ENCODE assay signal across 11 mouse cellular contexts in genomic region chr16:55515228-55515696, GRCm38 (mm10).
A peak's percentile ranks its signal among the peaks of the same experiment; 100 is the strongest.
DNase-seq lines count a peak whose midpoint lies in the region; ATAC-seq and TF ChIP-seq lines count a peak whose summit lies in the region.
"Had no signal": no experiment of that assay in that cellular context is flagged by ENCODE, and none has a peak within 500 bp of the region (broad histone marks: within the 10 kb centered on the region; RNA-seq: fewer than 3 reads in every experiment).

No protein-coding gene starts in this region.

- no peak for TF ChIP-seq EP300 in lung, postnatal 0 days (IDR thresholded peaks at IDR 0.05)

- DNase-seq in heart, postnatal 4 days: no peak
- no peak for DNase-seq in embryonic facial prominence, embryonic 10.5 days (ENCODE audit: low spot score)
- peak; percentile 45 for DNase-seq in hindbrain, embryonic 11.5 days (ENCODE audit: low spot score)
- no peak for DNase-seq in thymus, postnatal 25 days
- no peak for DNase-seq in lung, postnatal 0 days (ENCODE audit: low spot score)
- no peak for DNase-seq in thymus, postnatal 4 days
- DNase-seq: adrenal gland, postnatal 14 days; cerebellum, adult 11-12 months; heart, postnatal 10 days had no signal

- H3K27ac ChIP-seq in heart, embryonic 11.5 days (ENCODE audit: low read depth, low read length): no peak overlapping the region
- peak overlapping the region; percentile 75 for H3K27ac ChIP-seq in embryonic facial prominence, embryonic 10.5 days (replicated peaks)
- H3K27ac ChIP-seq in hindbrain, embryonic 11.5 days (ENCODE audit: low read depth, low read length): no peak overlapping the region
- no peak overlapping the region for H3K27ac ChIP-seq in midbrain, embryonic 15.5 days
- H3K27ac ChIP-seq in lung, postnatal 0 days (ENCODE audit: low read length): no peak overlapping the region

- no peak overlapping the region for H3K4me3 ChIP-seq in heart, embryonic 11.5 days (ENCODE audit: low read depth, low read length)
- H3K4me3 ChIP-seq in embryonic facial prominence, embryonic 10.5 days: peak overlapping the region; percentile 42
- H3K4me3 ChIP-seq in hindbrain, embryonic 11.5 days (ENCODE audit: low read depth, low read length): peak overlapping the region; percentile 17; the same call in 1 of the 2 replicates
- H3K4me3 ChIP-seq in midbrain, embryonic 15.5 days: peak overlapping the region; percentile 29
- no peak overlapping the region for H3K4me3 ChIP-seq in lung, postnatal 0 days (ENCODE audit: low read depth, low read length)

- H3K9ac ChIP-seq in heart, embryonic 11.5 days (ENCODE audit: low read depth, low read length): no peak overlapping the region
- peak overlapping the region; percentile 52; the same call in 1 of the 2 replicates for H3K9ac ChIP-seq in hindbrain, embryonic 11.5 days (ENCODE audit: low read depth, low read length)
- peak overlapping the region; percentile 49 for H3K9ac ChIP-seq in midbrain, embryonic 15.5 days
- no peak overlapping the region for H3K9ac ChIP-seq in lung, postnatal 0 days (replicated peaks; ENCODE audit: low read depth)

- no peaks in the 10 kb centered on the region for H3K9me3 ChIP-seq in heart, embryonic 11.5 days (replicated peaks; ENCODE audit: control insufficient read depth, low read length)
- no peaks in the 10 kb centered on the region for H3K9me3 ChIP-seq in embryonic facial prominence, embryonic 10.5 days
- no peaks in the 10 kb centered on the region for H3K9me3 ChIP-seq in hindbrain, embryonic 11.5 days (ENCODE audit: control insufficient read depth, low read length)
- no peaks in the 10 kb centered on the region for H3K9me3 ChIP-seq in midbrain, embryonic 15.5 days
- no peaks in the 10 kb centered on the region for H3K9me3 ChIP-seq in lung, postnatal 0 days (ENCODE audit: low read length)

- 67% methylated on average over 16 of the region's 16 CpGs for WGBS in heart, embryonic 11.5 days (ENCODE audit: insufficient replicate concordance)
- 43% methylated on average over 16 of the region's 16 CpGs for WGBS in embryonic facial prominence, embryonic 10.5 days
- WGBS in hindbrain, embryonic 11.5 days: 24% methylated on average over 16 of the region's 16 CpGs
- 10% methylated on average over 16 of the region's 16 CpGs for WGBS in midbrain, embryonic 15.5 days
- WGBS in lung, postnatal 0 days: 79% methylated on average over 15 of the region's 16 CpGs

- no peaks in the 10 kb centered on the region for H3K4me1 ChIP-seq in heart, embryonic 11.5 days (ENCODE audit: control insufficient read depth, insufficient read depth, low read length)
- peaks cover 5% of the 10 kb centered on the region for H3K4me1 ChIP-seq in embryonic facial prominence, embryonic 10.5 days
- H3K4me1 ChIP-seq in hindbrain, embryonic 11.5 days (replicated peaks; ENCODE audit: control insufficient read depth, insufficient read depth, low read length): no peaks in the 10 kb centered on the region
- no peaks in the 10 kb centered on the region for H3K4me1 ChIP-seq in midbrain, embryonic 15.5 days
- H3K4me1 ChIP-seq in lung, postnatal 0 days (ENCODE audit: insufficient read depth, low read depth, low read length): no peaks in the 10 kb centered on the region

- no peaks in the 10 kb centered on the region for H3K27me3 ChIP-seq in heart, embryonic 11.5 days (ENCODE audit: control insufficient read depth, insufficient read depth, low read length)
- H3K27me3 ChIP-seq in embryonic facial prominence, embryonic 10.5 days (replicated peaks; ENCODE audit: low read depth, poor library complexity, severe bottlenecking): no peaks in the 10 kb centered on the region
- no peaks in the 10 kb centered on the region for H3K27me3 ChIP-seq in hindbrain, embryonic 11.5 days (ENCODE audit: control insufficient read depth, insufficient read depth, low read length)
- H3K27me3 ChIP-seq in midbrain, embryonic 15.5 days (replicated peaks): no peaks in the 10 kb centered on the region
- no peaks in the 10 kb centered on the region for H3K27me3 ChIP-seq in lung, postnatal 0 days (replicated peaks; ENCODE audit: insufficient read depth, low read length)

- no peaks in the 10 kb centered on the region for H3K36me3 ChIP-seq in heart, embryonic 11.5 days (ENCODE audit: control insufficient read depth, insufficient read depth, low read length)
- H3K36me3 ChIP-seq in embryonic facial prominence, embryonic 10.5 days (replicated peaks): no peaks in the 10 kb centered on the region
- no peaks in the 10 kb centered on the region for H3K36me3 ChIP-seq in hindbrain, embryonic 11.5 days (ENCODE audit: control insufficient read depth, insufficient read depth, low read length)
- no peaks in the 10 kb centered on the region for H3K36me3 ChIP-seq in midbrain, embryonic 15.5 days (replicated peaks)
- H3K36me3 ChIP-seq in lung, postnatal 0 days (ENCODE audit: insufficient read depth, low read length): no peaks in the 10 kb centered on the region

- TF ChIP-seq CTCF in lung, postnatal 0 days (IDR thresholded peaks at IDR 0.05): no peak

- H3K4me2 ChIP-seq in heart, embryonic 11.5 days: no peak overlapping the region; the same call in 1 of the 2 replicates
- H3K4me2 ChIP-seq in hindbrain, embryonic 11.5 days (replicated peaks; ENCODE audit: low read depth, low read length): peak overlapping the region; percentile 31
- H3K4me2 ChIP-seq in midbrain, embryonic 15.5 days: peak overlapping the region; percentile 54
- no peak overlapping the region for H3K4me2 ChIP-seq in lung, postnatal 0 days (replicated peaks; ENCODE audit: low read depth, low read length)

- 0 out of 2 replicates have a peak, but pooled peaks have one; percentile 7 for ATAC-seq in heart, embryonic 11.5 days (replicated peaks; ENCODE audit: insufficient number of reproducible peaks, low FRiP score, low TSS enrichment)
- ATAC-seq in hindbrain, embryonic 11.5 days (ENCODE audit: low FRiP score): peak; percentile 76
- ATAC-seq in midbrain, embryonic 15.5 days (replicated peaks): peak; percentile 82
- no peak for ATAC-seq in lung, postnatal 0 days

Comparison
In these comparisons a context has a peak if more than half of its experiments do, and no peak if none do; other contexts are left out.
1. H3K4me2 ChIP-seq: peak in hindbrain, embryonic 11.5 days (single experiment) and midbrain, embryonic 15.5 days (single experiment); none in heart, embryonic 11.5 days (single experiment) and lung, postnatal 0 days (single experiment).
2. H3K4me3 ChIP-seq: peak in embryonic facial prominence, embryonic 10.5 days (single experiment), hindbrain, embryonic 11.5 days (single experiment) and midbrain, embryonic 15.5 days (single experiment); none in heart, embryonic 11.5 days (single experiment) and lung, postnatal 0 days (single experiment).
3. H3K9ac ChIP-seq: peak in hindbrain, embryonic 11.5 days (single experiment) and midbrain, embryonic 15.5 days (single experiment); none in heart, embryonic 11.5 days (single experiment) and lung, postnatal 0 days (single experiment).